Mouse (Mus musculus): ENCODE data around the gene Art4.

DNA sequence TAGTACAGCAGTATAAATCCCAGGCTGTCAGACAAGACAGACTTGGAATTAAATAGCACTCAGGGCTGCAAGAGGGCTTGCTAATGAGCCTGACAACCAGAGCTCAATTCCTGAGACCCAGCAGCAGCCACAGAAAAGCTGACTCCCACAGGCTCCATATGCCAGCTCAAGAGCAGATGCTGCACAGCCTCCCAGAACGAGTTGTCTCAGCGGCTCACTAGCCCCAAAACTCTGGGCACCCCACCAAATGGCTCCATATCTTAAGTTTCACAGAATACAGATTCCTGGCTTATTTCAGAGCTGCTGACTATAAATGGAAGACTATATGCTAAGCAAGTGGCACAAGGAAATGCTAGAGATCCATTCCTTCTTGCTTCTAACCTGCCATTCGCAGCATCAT lies 40.0 kb downstream of the Art4 start:
- TF ChIP-seq CTCF (IDR thresholded peaks at IDR 0.05; ENCODE audit: low read depth) (no peak), EP300 (IDR thresholded peaks at IDR 0.05; ENCODE audit: low read depth) (no peak)
